Mouse (Mus musculus) kidney, embryonic 14.5 days (tissue): Measurements from ENCODE around the gene Pilrb1. TPM values are rescaled to one million over a fixed set of nuclear protein-coding genes. Genes with fewer than 3 reads are reported as not detected.
"Not testable (repeated sequence)": the region's sequence is repeated elsewhere in the genome, so short reads cannot be mapped to it uniquely, and the experiment has no call there.

Experiments
- ATAC-seq: fragments of 200-750 bp; cut with Nextera tagmentation; 2 replicates; pipeline ENCODE4 v1.8.0; 2017; ENCODE audit warnings: moderate number of reproducible peaks, mild to moderate bottlenecking, moderate TSS enrichment, moderate library complexity; ENCODE audit not compliant: low FRiP score, low TSS enrichment
- H3K27ac ChIP-seq: fragments of 300-500 bp; sonication (generic); 2 replicates; pipeline ENCODE4 v1.5.1; 2014; ENCODE audit warnings: low read depth, mild to moderate bottlenecking, low read length, moderate library complexity, mixed read lengths
- H3K27me3 ChIP-seq: fragments of 300-500 bp; sonication (generic); 2 replicates; pipeline ENCODE4 v1.6.1; 2014; ENCODE audit warnings: mild to moderate bottlenecking, low read length; ENCODE audit not compliant: control insufficient read depth, insufficient read depth
- H3K36me3 ChIP-seq: fragments of 300-500 bp; sonication (generic); 2 replicates; pipeline ENCODE4 v1.6.1; 2014; ENCODE audit warnings: low read length, mixed read lengths; ENCODE audit not compliant: control insufficient read depth, insufficient read depth
- H3K4me1 ChIP-seq: fragments of 300-500 bp; sonication (generic); 2 replicates; pipeline ENCODE4 v1.6.1; 2014; ENCODE audit warnings: low read length, mixed read lengths; ENCODE audit not compliant: control insufficient read depth, insufficient read depth
- H3K4me2 ChIP-seq: fragments of 300-500 bp; sonication (generic); replicated peaks from 2 replicates; pipeline ENCODE4 v1.6.1; 2014; ENCODE audit warnings: low read depth, mild to moderate bottlenecking, low read length
- H3K4me3 ChIP-seq: fragments of 300-500 bp; sonication (generic); 2 replicates; pipeline ENCODE4 v1.5.1; 2014; ENCODE audit warnings: mild to moderate bottlenecking, low read length
- H3K9ac ChIP-seq: fragments of 300-500 bp; sonication (generic); 2 replicates; pipeline ENCODE4 v1.6.1; 2014; ENCODE audit warnings: low read depth, mild to moderate bottlenecking, low read length, moderate library complexity
- H3K9me3 ChIP-seq: fragments of 300-500 bp; sonication (generic); 2 replicates; pipeline ENCODE4 v1.6.1; 2016; ENCODE audit warnings: low read length; ENCODE audit not compliant: control insufficient read depth
- WGBS: fragments of 180-500 bp; shearing (Covaris S2); extraction: QIAGEN DNeasy Blood & Tissue Kit; methylation state at CpG from one replicate; pipeline ENCODE4 v1.1.7; 2014; 5-methylcytosine and 5-hydroxymethylcytosine counted together
- polyA plus RNA-seq: library from polyadenylated mRNA; unstranded; fragments of >200 nt; fragmentation: Nextera tagmentation; extraction: Ambion mirVana; gene quantifications from 2 replicates; pipeline ENCODE4 v1.2.1, GENCODE M21; 2014

The Pilrb1 gene
- polyA plus RNA-seq, 1 experiment from 2014 or later = 0.31 TPM

- H3K9ac ChIP-seq, H3K4me2 ChIP-seq, H3K4me3 ChIP-seq, H3K27ac ChIP-seq, H3K9me3 ChIP-seq, H3K36me3 ChIP-seq, H3K4me1 ChIP-seq, ATAC-seq, H3K27me3 ChIP-seq: not testable (repeated sequence)
- 73% methylated on average over 1 of the region's 2 CpGs for WGBS
Measured at GRCm38 (mm10) chr5:137835966-137836520, 21.9 kb downstream of the Pilrb1 start, which contains the start of gene Pilra. Pilra (minus strand) TSS chr5:137836281.

- Histone ChIP-seq H3K4me1 (no peaks in the 10 kb centered on the region), H3K27me3 (no peaks in the 10 kb centered on the region), H3K4me2 (no peak overlapping the region), H3K36me3 (no peaks in the 10 kb centered on the region), H3K27ac (no peak overlapping the region), H3K4me3 (no peak overlapping the region), H3K9me3 (no peaks in the 10 kb centered on the region), H3K9ac (no peak overlapping the region)
- WGBS = 41% methylated on average over 4 of the region's 4 CpGs
- no peak for ATAC-seq
Measured at GRCm38 (mm10) chr5:137833500-137833899, 24.4 kb downstream of the Pilrb1 start.

GRCm38 (mm10) chr5:137831506-137831905 lies 26.4 kb downstream of the Pilrb1 start:
- Histone ChIP-seq H3K4me1 (no peaks in the 10 kb centered on the region), H3K9me3 (no peaks in the 10 kb centered on the region), H3K9ac (no peak overlapping the region), H3K36me3 (no peaks in the 10 kb centered on the region), H3K4me2 (no peak overlapping the region), H3K4me3 (no peak overlapping the region), H3K27ac (no peak overlapping the region), H3K27me3 (no peaks in the 10 kb centered on the region)
- 76% methylated on average over 6 of the region's 6 CpGs for WGBS
- no peak for ATAC-seq

- no peak for ATAC-seq
- H3K4me3 ChIP-seq = no peak overlapping the region
Measured at GRCm38 (mm10) chr5:137831106-137831505, 26.8 kb downstream of the Pilrb1 start.

GRCm38 (mm10) chr5:137830238-137830637 lies 27.7 kb downstream of the Pilrb1 start:
- no peak for ATAC-seq
- Histone ChIP-seq H3K27me3 (no peaks in the 10 kb centered on the region), H3K36me3 (no peaks in the 10 kb centered on the region), H3K4me1 (no peaks in the 10 kb centered on the region), H3K27ac (no peak overlapping the region), H3K4me2 (no peak overlapping the region), H3K4me3 (no peak overlapping the region), H3K9me3 (no peaks in the 10 kb centered on the region), H3K9ac (no peak overlapping the region)
- 67% methylated on average over 7 of the region's 7 CpGs for WGBS

More at GRCm38 (mm10) chr5:137831106-137831505, 26.8 kb downstream of the Pilrb1 start:
- H3K27me3 ChIP-seq = no peaks in the 10 kb centered on the region
- 96% methylated on average over 4 of the region's 4 CpGs for WGBS
- no peak overlapping the region for H3K4me2 ChIP-seq
- H3K36me3 ChIP-seq = no peaks in the 10 kb centered on the region
- H3K4me1 ChIP-seq = no peaks in the 10 kb centered on the region
- no peak overlapping the region for H3K27ac ChIP-seq
- no peak overlapping the region for H3K9ac ChIP-seq
- H3K9me3 ChIP-seq = no peaks in the 10 kb centered on the region

GRCm38 (mm10) chr5:137828694-137829093 lies 29.2 kb downstream of the Pilrb1 start:
- no peak overlapping the region for H3K4me3 ChIP-seq
- whole genome bisulfite sequencing = 84% methylated on average over 6 of the region's 6 CpGs
- no peak overlapping the region for H3K4me2 ChIP-seq
- no peaks in the 10 kb centered on the region for H3K27me3 ChIP-seq
- no peaks in the 10 kb centered on the region for H3K9me3 ChIP-seq
- H3K36me3 ChIP-seq = no peaks in the 10 kb centered on the region
- no peaks in the 10 kb centered on the region for H3K4me1 ChIP-seq
- H3K9ac ChIP-seq = no peak overlapping the region
- H3K27ac ChIP-seq = no peak overlapping the region
- ATAC-seq = no peak

GRCm38 (mm10) chr5:137826421-137826820 lies 31.5 kb downstream of the Pilrb1 start:
- Histone ChIP-seq H3K4me1 (no peaks in the 10 kb centered on the region), H3K36me3 (no peaks in the 10 kb centered on the region), H3K27ac (no peak overlapping the region), H3K4me2 (no peak overlapping the region), H3K9me3 (no peaks in the 10 kb centered on the region), H3K27me3 (no peaks in the 10 kb centered on the region), H3K4me3 (no peak overlapping the region), H3K9ac (no peak overlapping the region)
- 58% methylated on average over 7 of the region's 7 CpGs for WGBS
- no peak for ATAC-seq

- WGBS = 79% methylated on average over 2 of the region's 2 CpGs
- no peak overlapping the region for H3K9ac ChIP-seq
- H3K9me3 ChIP-seq = no peaks in the 10 kb centered on the region
- no peaks in the 10 kb centered on the region for H3K27me3 ChIP-seq
- H3K36me3 ChIP-seq = no peaks in the 10 kb centered on the region
- H3K4me2 ChIP-seq = no peak overlapping the region
- no peak overlapping the region for H3K27ac ChIP-seq
- ATAC-seq = no peak
- H3K4me1 ChIP-seq = no peaks in the 10 kb centered on the region
- H3K4me3 ChIP-seq = no peak overlapping the region
Measured at GRCm38 (mm10) chr5:137825971-137826370, 31.9 kb downstream of the Pilrb1 start.

GRCm38 (mm10) chr5:137825030-137825429 lies 32.9 kb downstream of the Pilrb1 start:
- WGBS = 93% methylated on average over 3 of the region's 3 CpGs
- Histone ChIP-seq H3K36me3 (no peaks in the 10 kb centered on the region), H3K4me1 (no peaks in the 10 kb centered on the region), H3K27ac (no peak overlapping the region), H3K9ac (no peak overlapping the region), H3K9me3 (no peaks in the 10 kb centered on the region), H3K27me3 (no peaks in the 10 kb centered on the region), H3K4me2 (no peak overlapping the region), H3K4me3 (no peak overlapping the region)
- no peak for ATAC-seq
